Mouse (Mus musculus) heart, postnatal 0 days (tissue): ENCODE results near the gene Xrcc1. TPM values are rescaled to one million over a fixed set of nuclear protein-coding genes. Genes with fewer than 3 reads are reported as not detected.

Experiments
- ATAC-seq: fragments of 200-750 bp; cut with Nextera tagmentation; 2 replicates; pipeline ENCODE4 v1.8.0; 2017; ENCODE audit warnings: low read depth, moderate number of reproducible peaks, moderate library complexity; ENCODE audit not compliant: insufficient read depth
- DNase-seq: peaks from one replicate; pipeline ENCODE4 v3.0.0-alpha.2; 2016; ENCODE audit warnings: low spot score
- H3K27ac ChIP-seq: fragments of 300-500 bp; sonication (generic); 2 replicates; pipeline ENCODE4 v1.5.1; 2014; ENCODE audit warnings: low read depth, mild to moderate bottlenecking
- H3K27me3 ChIP-seq: fragments of 300-500 bp; sonication (generic); 2 replicates; pipeline ENCODE4 v1.6.1; 2014; ENCODE audit warnings: low read length, mixed read lengths; ENCODE audit not compliant: control insufficient read depth, insufficient read depth
- H3K36me3 ChIP-seq: fragments of 300-500 bp; sonication (generic); replicated peaks from 2 replicates; pipeline ENCODE4 v1.6.1; 2014; ENCODE audit warnings: low read length, mixed read lengths; ENCODE audit not compliant: control insufficient read depth, insufficient read depth
- H3K4me1 ChIP-seq: fragments of 300-500 bp; sonication (generic); 2 replicates; pipeline ENCODE4 v1.6.1; 2014; ENCODE audit warnings: antibody characterized with exemption; ENCODE audit not compliant: control insufficient read depth, insufficient read depth
- H3K4me2 ChIP-seq: fragments of 300-500 bp; sonication (generic); 2 replicates; pipeline ENCODE4 v1.6.1; 2014; ENCODE audit warnings: low read depth, mild to moderate bottlenecking, low read length, moderate library complexity
- H3K4me3 ChIP-seq: fragments of 300-500 bp; sonication (generic); 2 replicates; pipeline ENCODE4 v1.5.1; 2014; ENCODE audit warnings: low read depth, low read length
- H3K9ac ChIP-seq: fragments of 300-500 bp; sonication (generic); replicated peaks from 2 replicates; pipeline ENCODE4 v1.6.1; 2014; ENCODE audit warnings: low read depth, low read length, mixed read lengths
- H3K9me3 ChIP-seq: fragments of 300-500 bp; sonication (generic); replicated peaks from 2 replicates; pipeline ENCODE4 v1.6.1; 2016; ENCODE audit warnings: low read length; ENCODE audit not compliant: control insufficient read depth
- CTCF ChIP-seq: IDR thresholded peaks from 2 replicates; pipeline ENCODE4 v1.5.1; 2016; ENCODE audit warnings: antibody characterized with exemption, control low read depth, low read depth
- EP300 ChIP-seq: IDR thresholded peaks from 2 replicates; pipeline ENCODE4 v1.6.1; 2016; ENCODE audit warnings: antibody characterized with exemption, low read depth
- WGBS: fragments of 180-500 bp; shearing (Covaris S2); extraction: QIAGEN DNeasy Blood & Tissue Kit; methylation state at CpG from one replicate; pipeline ENCODE4 v1.1.7; 2014; 5-methylcytosine and 5-hydroxymethylcytosine counted together
- polyA plus RNA-seq: library from polyadenylated mRNA; unstranded; fragments of >200 nt; fragmentation: Nextera tagmentation; extraction: Ambion mirVana; gene quantifications from 2 replicates; pipeline ENCODE4 v1.2.1, GENCODE M21; 2015
- total RNA-seq: library from RNA; depleted of rRNA; stranded (reverse); fragments of >200 nt; gene quantifications from 2 replicates; pipeline ENCODE4 v1.2.3, GENCODE M21; 2014; ENCODE audit warnings: low replicate concordance

Xrcc1 gene
- total and polyA plus RNA-seq, 2 experiments from 2014 or later = 31.1 to 46.1 TPM

DNA sequence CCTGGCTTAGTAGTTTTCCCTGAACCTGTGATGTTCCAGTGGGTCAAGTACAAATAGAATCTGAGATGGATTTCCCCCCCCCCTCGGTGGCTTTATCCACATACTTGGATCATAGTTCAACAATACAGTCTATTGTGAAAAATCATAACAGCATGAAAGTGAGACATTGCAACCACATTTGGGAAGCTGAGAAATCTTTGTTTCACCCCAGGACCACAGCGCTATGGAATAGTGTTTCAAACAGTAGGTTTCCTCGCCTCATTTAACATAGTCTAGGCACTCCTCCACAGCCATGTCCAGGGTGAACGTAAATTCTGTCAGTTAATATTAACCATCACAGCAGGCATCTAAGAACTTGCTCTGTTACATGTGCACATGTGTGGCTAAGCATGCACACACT lies 9.0 kb upstream of the Xrcc1 start:
- Histone ChIP-seq H3K27ac (no peak overlapping the region), H3K4me1 (peaks cover under 1% of the 10 kb centered on the region; the same call in 1 of the 2 replicates), H3K4me3 (no peak overlapping the region), H3K4me2 (no peak overlapping the region), H3K36me3 (peaks cover 37% of the 10 kb centered on the region), H3K9ac (no peak overlapping the region), H3K27me3 (no peaks in the 10 kb centered on the region), H3K9me3 (no peaks in the 10 kb centered on the region)
- TF ChIP-seq CTCF = no peak
- DNase-seq (no peak), ATAC-seq (no peak)
- 89% methylated on average over 4 of the region's 4 CpGs for WGBS

- Histone ChIP-seq H3K27ac (no peak overlapping the region), H3K4me2 (no peak overlapping the region), H3K27me3 (no peaks in the 10 kb centered on the region), H3K4me1 (no peaks in the 10 kb centered on the region), H3K9me3 (no peaks in the 10 kb centered on the region), H3K4me3 (no peak overlapping the region), H3K36me3 (peaks cover 37% of the 10 kb centered on the region), H3K9ac (no peak overlapping the region)
- no peak for ATAC-seq
- 77% methylated on average over 5 of the region's 5 CpGs for WGBS
- DNase-seq = no peak
- TF ChIP-seq CTCF (no peak), EP300 (no peak)
Observed at GRCm38 (mm10) chr7:24537591-24537990, 8.5 kb upstream of the Xrcc1 start.

DNA sequence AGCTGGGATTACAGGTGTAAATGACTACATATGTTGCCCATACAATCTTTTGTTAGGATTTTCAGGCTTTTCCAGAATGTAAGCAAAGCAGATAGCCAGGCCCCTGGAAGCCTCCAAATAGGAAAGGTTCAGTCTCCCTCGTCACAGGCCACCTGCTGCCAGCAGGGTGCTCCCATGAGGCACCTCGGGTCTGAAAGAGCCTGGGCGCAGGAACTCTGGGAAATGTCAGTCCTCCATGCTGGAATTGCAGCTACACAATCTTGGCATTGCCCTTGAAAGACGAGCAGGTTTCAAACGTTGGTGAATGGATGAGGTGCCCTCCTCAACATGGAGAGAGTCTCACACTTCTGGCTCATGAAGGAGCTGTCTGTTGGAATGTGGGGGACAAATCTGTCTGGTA lies 7.9 kb upstream of the Xrcc1 start:
- TF ChIP-seq EP300 (no peak), CTCF (no peak)
- no peaks in the 10 kb centered on the region for H3K9me3 ChIP-seq
- H3K4me1 ChIP-seq = no peaks in the 10 kb centered on the region
- no peak overlapping the region for H3K9ac ChIP-seq
- WGBS = 26% methylated on average over 5 of the region's 5 CpGs
- peaks cover 35% of the 10 kb centered on the region for H3K36me3 ChIP-seq
- DNase-seq (no peak), ATAC-seq (no peak)
- no peak overlapping the region for H3K27ac ChIP-seq
- H3K27me3 ChIP-seq = no peaks in the 10 kb centered on the region
- no peak overlapping the region for H3K4me2 ChIP-seq
- H3K4me3 ChIP-seq = no peak overlapping the region

DNA sequence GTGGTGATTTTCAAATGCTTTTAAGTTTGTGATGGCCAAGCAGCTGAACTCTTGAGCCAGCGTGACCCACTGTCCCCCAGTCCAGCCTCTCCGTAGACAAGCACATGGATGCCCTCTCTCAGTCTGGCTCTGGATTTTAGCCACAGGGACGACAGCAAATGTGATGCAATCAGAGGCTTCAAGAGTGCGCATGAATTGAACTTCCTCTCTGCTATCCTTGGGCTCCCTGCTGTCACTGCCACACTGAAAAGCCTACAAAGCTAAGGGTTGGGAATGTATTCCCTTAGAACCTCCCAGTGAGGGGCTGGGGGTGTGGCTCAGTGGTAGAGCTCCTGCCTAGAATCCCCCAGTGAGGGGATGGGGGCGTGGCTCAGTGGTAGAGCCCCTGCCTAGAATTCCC lies 7.4 kb upstream of the Xrcc1 start:
- no peaks in the 10 kb centered on the region for H3K4me1 ChIP-seq
- WGBS = 72% methylated on average over 5 of the region's 5 CpGs
- TF ChIP-seq CTCF (no peak), EP300 (no peak)

DNA sequence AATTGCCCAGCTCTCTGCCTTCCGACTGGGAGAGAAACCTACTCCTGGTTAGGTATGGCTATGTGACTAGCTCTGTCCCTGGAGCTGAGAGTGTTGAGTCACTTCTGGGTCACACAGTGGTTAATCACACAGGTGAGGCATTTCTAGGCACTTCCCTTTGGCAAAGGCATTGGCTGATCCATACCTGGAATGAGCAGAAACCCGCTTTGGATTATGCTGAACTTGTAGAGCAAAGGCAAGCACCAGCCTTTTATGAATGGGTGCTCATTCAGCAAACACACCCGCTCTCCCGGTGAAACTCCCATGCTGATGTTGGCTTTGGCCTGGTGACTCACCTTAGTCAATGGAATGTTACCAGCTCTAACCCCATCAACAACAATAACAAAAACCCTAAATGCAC lies 6.4 kb upstream of the Xrcc1 start:
- H3K27ac ChIP-seq = no peak overlapping the region
- no peak overlapping the region for H3K9ac ChIP-seq
- no peak overlapping the region for H3K4me3 ChIP-seq
- TF ChIP-seq EP300 (no peak), CTCF (no peak)
- H3K9me3 ChIP-seq = no peaks in the 10 kb centered on the region
- DNase-seq (no peak), ATAC-seq (no peak)
- H3K27me3 ChIP-seq = no peaks in the 10 kb centered on the region
- no peak overlapping the region for H3K4me2 ChIP-seq
- WGBS = 87% methylated on average over 4 of the region's 4 CpGs
- H3K4me1 ChIP-seq = no peaks in the 10 kb centered on the region
- H3K36me3 ChIP-seq = peaks cover 19% of the 10 kb centered on the region

More for the DNA sequence above, 7.4 kb upstream of the Xrcc1 start:
- Histone ChIP-seq H3K36me3 (peaks cover 29% of the 10 kb centered on the region), H3K9me3 (no peaks in the 10 kb centered on the region), H3K27me3 (no peaks in the 10 kb centered on the region), H3K4me2 (no peak overlapping the region), H3K9ac (no peak overlapping the region), H3K27ac (no peak overlapping the region), H3K4me3 (no peak overlapping the region)
- no peak for ATAC-seq
- no peak for DNase-seq

DNA sequence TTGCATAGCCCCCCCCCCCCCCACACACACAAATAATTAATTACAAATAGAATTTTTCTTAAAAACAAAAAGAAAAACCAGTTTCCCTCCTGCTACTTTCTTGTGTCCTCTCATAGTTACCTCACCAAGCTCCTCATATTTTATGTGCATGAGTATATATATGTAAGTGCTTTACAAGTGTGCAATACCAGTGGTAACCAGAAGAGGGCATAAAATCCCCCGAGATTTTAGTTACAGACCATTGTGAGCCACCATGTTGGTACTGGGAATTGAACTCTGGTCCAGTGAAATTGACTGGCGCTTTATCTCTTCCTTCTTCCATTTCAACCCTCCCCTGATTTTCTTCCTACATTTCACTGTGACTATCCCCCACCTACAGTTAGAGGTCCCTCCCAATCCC lies 1.6 kb upstream of the Xrcc1 start:
- Histone ChIP-seq H3K9me3 (no peaks in the 10 kb centered on the region), H3K4me3 (no peak overlapping the region), H3K36me3 (peaks cover 8% of the 10 kb centered on the region), H3K27ac (no peak overlapping the region), H3K4me1 (peaks cover 4% of the 10 kb centered on the region; the same call in 1 of the 2 replicates), H3K9ac (no peak overlapping the region), H3K27me3 (no peaks in the 10 kb centered on the region), H3K4me2 (no peak overlapping the region)
- TF ChIP-seq EP300 (no peak), CTCF (no peak)
- WGBS = 71% methylated on average over 2 of the region's 2 CpGs
- DNase-seq (no peak), ATAC-seq (no peak)
